Mouse (Mus musculus) lung, adult 2 months (tissue): ENCODE measurements around the gene Stard7.

ENCODE experiments used
- CTCF ChIP-seq: fragments of 200-500 bp; IDR thresholded peaks from 2 replicates; pipeline ENCODE4 v1.5.1; 2011; ENCODE audit warnings: mild to moderate bottlenecking, low read length, control low read depth; ENCODE audit not compliant: insufficient read depth
- POLR2A ChIP-seq: fragments of 200-500 bp; IDR thresholded peaks from 2 replicates; pipeline ENCODE4 v1.6.1; 2011; ENCODE audit warnings: low read depth, mild to moderate bottlenecking, control low read depth, low read length, borderline replicate concordance; ENCODE audit errors: extremely low read depth

- TF ChIP-seq CTCF, result no peak
- TF ChIP-seq POLR2A, result no peak
Observed at GRCm38 (mm10) chr2:127310246-127310645, 40.2 kb downstream of the Stard7 start.
